Mouse (Mus musculus): ENCODE results near the gene Pigk. TPM values are rescaled to one million over a fixed set of nuclear protein-coding genes. Genes with fewer than 3 reads are reported as not detected.
"Not testable (repeated sequence)": the region's sequence is repeated elsewhere in the genome, so short reads cannot be mapped to it uniquely, and the experiment has no call there.

Gene Pigk
- total RNA-seq, 1 experiment, result 44.6 TPM

DNA sequence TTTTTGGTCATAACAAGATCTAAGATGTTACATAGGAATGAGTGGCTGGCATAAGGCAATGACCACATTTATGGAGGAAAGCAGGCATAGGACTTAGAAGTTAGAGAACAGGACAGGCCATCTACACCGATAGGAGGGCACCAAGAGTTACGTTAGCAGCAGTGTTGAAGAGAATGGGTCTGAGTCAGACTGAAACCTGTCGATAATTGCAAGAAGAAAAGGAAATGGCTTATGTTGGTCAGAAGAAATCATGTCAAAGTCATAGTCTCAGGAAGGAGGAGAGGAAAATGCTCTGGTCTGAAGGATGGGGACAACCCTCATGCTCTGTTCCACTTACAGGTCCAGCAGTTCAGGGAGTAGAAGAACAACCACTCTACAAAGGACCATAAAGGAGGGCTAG lies 18.9 kb upstream of the Pigk start:
- Histone ChIP-seq H3K9me3 (ENCODE audit: control insufficient read depth, insufficient read depth, low read depth, low read length) (no peaks in the 10 kb centered on the region), H3K4me1 (ENCODE audit: control insufficient read depth in 2 of 2, insufficient read depth in 2 of 2, low read length in 2 of 2, poor library complexity in 1 of 2) (no peaks in the 10 kb centered on the region), H3K27ac (ENCODE audit: insufficient read depth, low read depth, low read length, poor library complexity, severe bottlenecking) (no peak overlapping the region), H3K9ac (ENCODE audit: insufficient read depth, low read depth, low read length, poor library complexity, severe bottlenecking) (no peak overlapping the region), H3K4me3 (ENCODE audit: insufficient read depth in 1 of 2, low read depth in 1 of 2, low read length in 2 of 2, poor library complexity in 1 of 2, severe bottlenecking in 1 of 2) (no peak overlapping the region), H3K36me3 (ENCODE audit: control insufficient read depth, insufficient read depth, low read length, poor library complexity, severe bottlenecking) (no peaks in the 10 kb centered on the region)
- TF ChIP-seq MAFK (IDR thresholded peaks at IDR 0.05; ENCODE audit: insufficient read depth, low read depth, low read length), result no peak
- no peak for TF ChIP-seq ZC3H11A (IDR thresholded peaks at IDR 0.05; ENCODE audit: borderline replicate concordance, low read depth, low read length)
- no peak for TF ChIP-seq ZNF384 (IDR thresholded peaks at IDR 0.05; ENCODE audit: low read depth, low read length)
- TF ChIP-seq CHD2 (IDR thresholded peaks at IDR 0.05; ENCODE audit: low read depth, low read length), result no peak
- no peak for TF ChIP-seq HCFC1 (IDR thresholded peaks at IDR 0.05; ENCODE audit: borderline replicate concordance, insufficient read depth, low read length)
- no peak for DNase-seq (ENCODE audit: low read depth, low spot score)
- in situ Hi-C loops (cut with MboI; ENCODE audit: low sequenced_read_pairs in 2 of 2, unreplicated experiment in 2 of 2), result no loop called here

DNA sequence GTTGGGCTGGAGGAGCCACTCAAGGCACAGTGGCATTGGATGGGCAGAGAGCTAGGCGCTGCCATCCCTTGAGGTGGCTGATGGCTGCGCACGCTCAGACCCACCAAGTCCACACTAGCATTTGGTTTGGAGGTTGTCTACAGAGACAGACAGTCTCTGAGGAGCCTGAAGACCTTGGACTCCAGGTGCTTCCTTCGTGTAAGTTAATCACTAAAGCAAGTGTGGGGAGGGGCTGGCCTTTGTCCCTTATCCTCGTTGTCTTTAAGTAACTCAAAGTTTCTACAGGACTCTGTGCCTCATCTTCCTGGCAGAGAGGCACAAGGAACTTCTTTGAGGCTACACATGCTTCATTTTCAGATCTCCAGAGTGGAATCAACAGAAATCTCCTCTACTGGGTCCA lies 15.9 kb upstream of the Pigk start:
- no peak overlapping the region for H3K4me3 ChIP-seq (ENCODE audit: insufficient read depth in 1 of 2, low read depth in 1 of 2, low read length in 2 of 2, poor library complexity in 1 of 2, severe bottlenecking in 1 of 2)
- no peak overlapping the region for H3K9ac ChIP-seq (ENCODE audit: insufficient read depth, low read depth, low read length, poor library complexity, severe bottlenecking)
- no peaks in the 10 kb centered on the region for H3K36me3 ChIP-seq (ENCODE audit: control insufficient read depth, insufficient read depth, low read length, poor library complexity, severe bottlenecking)
- no peak for DNase-seq (ENCODE audit: low read depth, low spot score)
- in situ Hi-C loops (cut with MboI; ENCODE audit: low sequenced_read_pairs in 2 of 2, unreplicated experiment in 2 of 2), result no loop called here
- no peak for TF ChIP-seq MAFK (IDR thresholded peaks at IDR 0.05; ENCODE audit: insufficient read depth, low read depth, low read length)
- no peak for TF ChIP-seq ZC3H11A (IDR thresholded peaks at IDR 0.05; ENCODE audit: borderline replicate concordance, low read depth, low read length)
- no peak for TF ChIP-seq ZNF384 (IDR thresholded peaks at IDR 0.05; ENCODE audit: low read depth, low read length)
- no peak for TF ChIP-seq CHD2 (IDR thresholded peaks at IDR 0.05; ENCODE audit: low read depth, low read length)
- no peak for TF ChIP-seq HCFC1 (IDR thresholded peaks at IDR 0.05; ENCODE audit: borderline replicate concordance, insufficient read depth, low read length)
- H3K9me3 ChIP-seq (ENCODE audit: control insufficient read depth, insufficient read depth, low read depth, low read length), result no peaks in the 10 kb centered on the region
- 0 out of 4 replicates have a peak, but pooled peaks cover 0 to 3% of the 10 kb centered on the region in 2 experiments for H3K4me1 ChIP-seq (ENCODE audit: control insufficient read depth in 2 of 2, insufficient read depth in 2 of 2, low read length in 2 of 2, poor library complexity in 1 of 2)
- H3K27ac ChIP-seq (ENCODE audit: insufficient read depth, low read depth, low read length, poor library complexity, severe bottlenecking), result no peak overlapping the region

DNA sequence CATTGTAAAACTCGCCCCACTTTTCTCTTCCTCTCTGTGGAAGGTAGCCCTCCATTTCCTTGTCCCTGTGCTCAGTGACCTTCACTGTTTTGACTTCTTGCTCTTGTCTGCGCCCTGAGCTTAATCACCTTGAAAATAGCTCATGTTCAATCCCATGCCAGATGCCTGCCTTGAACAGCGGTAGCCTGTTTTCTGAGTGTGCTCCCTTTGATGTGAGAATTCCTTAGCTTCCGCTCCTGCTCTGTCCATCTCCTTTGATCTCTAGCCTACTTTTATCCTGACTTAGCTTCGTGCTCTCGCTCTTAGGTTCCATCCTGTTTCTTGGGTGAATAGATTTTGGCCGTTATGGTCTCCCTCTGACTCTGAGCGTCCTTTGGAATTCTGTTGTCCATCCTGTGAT lies 14.6 kb upstream of the Pigk start:
- H3K4me1 ChIP-seq (ENCODE audit: control insufficient read depth in 2 of 2, insufficient read depth in 2 of 2, low read length in 2 of 2, poor library complexity in 1 of 2), result 0 out of 4 replicates have a peak, but pooled peaks cover 0 to 3% of the 10 kb centered on the region in 2 experiments
- in situ Hi-C loops (cut with MboI; ENCODE audit: low sequenced_read_pairs in 2 of 2, unreplicated experiment in 2 of 2), result no loop called here
- no peak overlapping the region for H3K4me3 ChIP-seq (ENCODE audit: insufficient read depth in 1 of 2, low read depth in 1 of 2, low read length in 2 of 2, poor library complexity in 1 of 2, severe bottlenecking in 1 of 2)
- H3K36me3 ChIP-seq (ENCODE audit: control insufficient read depth, insufficient read depth, low read length, poor library complexity, severe bottlenecking), result no peaks in the 10 kb centered on the region
- H3K27ac ChIP-seq (ENCODE audit: insufficient read depth, low read depth, low read length, poor library complexity, severe bottlenecking), result no peak overlapping the region
- TF ChIP-seq ZC3H11A (IDR thresholded peaks at IDR 0.05; ENCODE audit: borderline replicate concordance, low read depth, low read length) (no peak), MAFK (IDR thresholded peaks at IDR 0.05; ENCODE audit: insufficient read depth, low read depth, low read length) (no peak), HCFC1 (IDR thresholded peaks at IDR 0.05; ENCODE audit: borderline replicate concordance, insufficient read depth, low read length) (no peak), ZNF384 (IDR thresholded peaks at IDR 0.05; ENCODE audit: low read depth, low read length) (no peak), CHD2 (IDR thresholded peaks at IDR 0.05; ENCODE audit: low read depth, low read length) (no peak)
- no peaks in the 10 kb centered on the region for H3K9me3 ChIP-seq (ENCODE audit: control insufficient read depth, insufficient read depth, low read depth, low read length)
- DNase-seq (ENCODE audit: low read depth, low spot score), result no peak
- H3K9ac ChIP-seq (ENCODE audit: insufficient read depth, low read depth, low read length, poor library complexity, severe bottlenecking), result no peak overlapping the region

DNA sequence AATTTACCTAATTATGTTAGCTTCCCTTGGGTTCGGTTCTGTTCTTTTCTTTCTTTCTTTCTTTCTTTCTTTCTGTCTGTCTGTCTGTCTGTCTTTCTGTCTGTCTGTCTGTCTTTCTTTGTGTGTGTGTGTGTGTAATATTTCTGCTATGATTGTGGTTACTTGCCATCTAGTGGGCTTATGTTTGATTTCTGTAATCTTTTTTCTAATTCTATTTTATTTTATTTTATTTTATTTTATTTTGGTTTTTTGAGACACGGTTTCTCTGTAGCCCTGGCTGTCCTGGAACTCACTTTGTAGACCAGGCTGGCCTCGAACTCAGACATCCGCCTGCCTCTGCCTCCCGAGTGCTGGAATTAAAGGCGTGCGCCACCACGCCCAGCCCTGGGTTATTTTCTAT lies 12.4 kb upstream of the Pigk start:
- H3K4me1 ChIP-seq (ENCODE audit: control insufficient read depth in 2 of 2, insufficient read depth in 2 of 2, low read length in 2 of 2, poor library complexity in 1 of 2); H3K27ac ChIP-seq (ENCODE audit: insufficient read depth, low read depth, low read length, poor library complexity, severe bottlenecking); H3K9ac ChIP-seq (ENCODE audit: insufficient read depth, low read depth, low read length, poor library complexity, severe bottlenecking); H3K36me3 ChIP-seq (ENCODE audit: control insufficient read depth, insufficient read depth, low read length, poor library complexity, severe bottlenecking); H3K9me3 ChIP-seq (ENCODE audit: control insufficient read depth, insufficient read depth, low read depth, low read length); H3K4me3 ChIP-seq (ENCODE audit: insufficient read depth in 1 of 2, low read depth in 1 of 2, low read length in 2 of 2, poor library complexity in 1 of 2, severe bottlenecking in 1 of 2); in situ Hi-C loops (cut with MboI; ENCODE audit: low sequenced_read_pairs in 2 of 2, unreplicated experiment in 2 of 2): not testable (repeated sequence)
- peak; percentile 40 for DNase-seq (ENCODE audit: low read depth, low spot score)

DNA sequence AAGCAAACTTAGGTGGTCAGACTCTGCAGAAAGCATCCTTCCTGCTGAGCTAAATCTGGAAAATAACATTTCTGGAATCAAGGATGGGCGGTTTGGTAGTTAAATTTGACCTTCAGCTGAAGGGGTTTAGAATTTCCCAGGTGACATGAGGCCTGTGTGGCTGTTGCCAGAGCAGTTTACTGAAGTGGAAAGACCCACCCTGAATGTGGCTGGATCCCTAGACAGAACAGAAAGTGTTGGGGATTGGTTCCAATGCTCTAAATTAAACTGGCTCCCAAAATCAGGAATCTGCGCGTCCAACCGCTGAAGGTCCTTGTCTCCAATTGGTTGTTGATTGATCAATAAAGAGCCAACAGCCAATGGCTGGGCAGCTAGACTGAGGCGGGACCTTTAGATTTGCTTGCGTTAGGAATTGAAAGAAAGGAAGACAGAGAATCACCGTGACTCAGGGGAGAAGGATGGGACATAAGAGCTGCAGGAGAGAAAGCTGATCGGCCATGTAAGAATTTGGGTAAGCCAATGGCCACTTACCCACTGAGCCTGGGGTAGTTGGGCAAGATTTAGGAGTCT lies 11.5 kb upstream of the Pigk start:
- no peak for TF ChIP-seq HCFC1 (IDR thresholded peaks at IDR 0.05; ENCODE audit: borderline replicate concordance, insufficient read depth, low read length)
- TF ChIP-seq CHD2 (IDR thresholded peaks at IDR 0.05; ENCODE audit: low read depth, low read length), result no peak
- TF ChIP-seq MAFK (IDR thresholded peaks at IDR 0.05; ENCODE audit: insufficient read depth, low read depth, low read length), result no peak
- TF ChIP-seq ZC3H11A (IDR thresholded peaks at IDR 0.05; ENCODE audit: borderline replicate concordance, low read depth, low read length), result no peak
- no peak for TF ChIP-seq ZNF384 (IDR thresholded peaks at IDR 0.05; ENCODE audit: low read depth, low read length)
- Histone ChIP-seq H3K36me3 (ENCODE audit: control insufficient read depth, insufficient read depth, low read length, poor library complexity, severe bottlenecking) (no peaks in the 10 kb centered on the region), H3K9me3 (ENCODE audit: control insufficient read depth, insufficient read depth, low read depth, low read length) (no peaks in the 10 kb centered on the region), H3K4me3 (ENCODE audit: insufficient read depth in 1 of 2, low read depth in 1 of 2, low read length in 2 of 2, poor library complexity in 1 of 2, severe bottlenecking in 1 of 2) (peak overlapping the region; percentile 61 to 62), H3K27ac (ENCODE audit: insufficient read depth, low read depth, low read length, poor library complexity, severe bottlenecking) (no peak overlapping the region), H3K4me1 (ENCODE audit: control insufficient read depth in 2 of 2, insufficient read depth in 2 of 2, low read length in 2 of 2, poor library complexity in 1 of 2) (0 out of 4 replicates have a peak, but pooled peaks cover 0 to 3% of the 10 kb centered on the region in 2 experiments), H3K9ac (ENCODE audit: insufficient read depth, low read depth, low read length, poor library complexity, severe bottlenecking) (peak overlapping the region; percentile 75; the same call in 1 of the 2 replicates)
- DNase-seq (ENCODE audit: low read depth, low spot score), result peak; percentile 65
- in situ Hi-C loops (cut with MboI; ENCODE audit: low sequenced_read_pairs in 2 of 2, unreplicated experiment in 2 of 2), result no loop called here

Data from ES-E14 (cell line).